8 mouse cellular contexts compared by ENCODE assay signal in genomic region chr5:113209898-113210297, GRCm38 (mm10). TPM values are rescaled to one million over a fixed set of nuclear protein-coding genes. Genes with fewer than 3 reads are reported as not detected.
A peak's percentile ranks its signal among the peaks of the same experiment; 100 is the strongest.
DNase-seq lines count a peak whose midpoint lies in the region; ATAC-seq and TF ChIP-seq lines count a peak whose summit lies in the region.

No protein-coding gene starts in this region.

- no peak overlapping the region for H3K4me2 ChIP-seq in embryonic facial prominence, embryonic 15.5 days (replicated peaks)
- no peak overlapping the region for H3K4me2 ChIP-seq in intestine, postnatal 0 days (replicated peaks; ENCODE audit: low read depth)
- H3K4me2 ChIP-seq in midbrain, embryonic 12.5 days (replicated peaks): no peak overlapping the region

- peak overlapping the region; percentile 76 for H3K27ac ChIP-seq in heart, embryonic 10.5 days
- peak overlapping the region; percentile 88 for H3K27ac ChIP-seq in embryonic facial prominence, embryonic 15.5 days (replicated peaks)
- H3K27ac ChIP-seq in intestine, postnatal 0 days (ENCODE audit: low read depth, low read length): peak overlapping the region; percentile 64
- H3K27ac ChIP-seq in midbrain, embryonic 12.5 days (replicated peaks): peak overlapping the region; percentile 65

- ATAC-seq in embryonic facial prominence, embryonic 15.5 days (ENCODE audit: insufficient number of reproducible peaks, low FRiP score, low TSS enrichment, low read depth): no peak
- ATAC-seq in intestine, postnatal 0 days: no peak
- ATAC-seq in midbrain, embryonic 12.5 days (ENCODE audit: low FRiP score, low read depth): no peak
- ATAC-seq in CD4-positive, CD25-positive, alpha-beta regulatory T cell, adult 4 months: no peak

- no peak overlapping the region for H3K9ac ChIP-seq in embryonic facial prominence, embryonic 15.5 days
- no peak overlapping the region for H3K9ac ChIP-seq in intestine, postnatal 0 days (ENCODE audit: low read depth, low read length)
- H3K9ac ChIP-seq in midbrain, embryonic 12.5 days (replicated peaks): no peak overlapping the region

- WGBS in heart, embryonic 10.5 days: 83% methylated on average over 13 of the region's 13 CpGs
- WGBS in embryonic facial prominence, embryonic 15.5 days: 85% methylated on average over 13 of the region's 13 CpGs
- WGBS in intestine, postnatal 0 days: 82% methylated on average over 13 of the region's 13 CpGs
- 89% methylated on average over 13 of the region's 13 CpGs for WGBS in midbrain, embryonic 12.5 days

- H3K4me3 ChIP-seq in heart, embryonic 10.5 days: no peak overlapping the region
- H3K4me3 ChIP-seq in embryonic facial prominence, embryonic 15.5 days (replicated peaks): no peak overlapping the region
- no peak overlapping the region for H3K4me3 ChIP-seq in intestine, postnatal 0 days (ENCODE audit: low read depth, low read length)
- no peak overlapping the region for H3K4me3 ChIP-seq in midbrain, embryonic 12.5 days

- H3K9me3 ChIP-seq in heart, embryonic 10.5 days: no peaks in the 10 kb centered on the region
- H3K9me3 ChIP-seq in embryonic facial prominence, embryonic 15.5 days (replicated peaks): no peaks in the 10 kb centered on the region
- H3K9me3 ChIP-seq in intestine, postnatal 0 days (ENCODE audit: control insufficient read depth): no peaks in the 10 kb centered on the region
- no peaks in the 10 kb centered on the region for H3K9me3 ChIP-seq in midbrain, embryonic 12.5 days

- H3K27me3 ChIP-seq in heart, embryonic 10.5 days (ENCODE audit: insufficient read depth, poor library complexity, severe bottlenecking): no peaks in the 10 kb centered on the region
- H3K27me3 ChIP-seq in embryonic facial prominence, embryonic 15.5 days: no peaks in the 10 kb centered on the region
- no peaks in the 10 kb centered on the region for H3K27me3 ChIP-seq in intestine, postnatal 0 days (replicated peaks; ENCODE audit: control insufficient read depth, insufficient read depth, low read length)
- no peaks in the 10 kb centered on the region for H3K27me3 ChIP-seq in midbrain, embryonic 12.5 days

- no peaks in the 10 kb centered on the region for H3K36me3 ChIP-seq in heart, embryonic 10.5 days
- no peaks in the 10 kb centered on the region for H3K36me3 ChIP-seq in embryonic facial prominence, embryonic 15.5 days
- H3K36me3 ChIP-seq in intestine, postnatal 0 days (ENCODE audit: control insufficient read depth, insufficient read depth): peaks cover 5% of the 10 kb centered on the region; the same call in 1 of the 2 replicates
- H3K36me3 ChIP-seq in midbrain, embryonic 12.5 days: no peaks in the 10 kb centered on the region

- peaks cover 68% of the 10 kb centered on the region for H3K4me1 ChIP-seq in heart, embryonic 10.5 days
- peaks cover 54% of the 10 kb centered on the region for H3K4me1 ChIP-seq in embryonic facial prominence, embryonic 15.5 days
- no peaks in the 10 kb centered on the region; the same call in 1 of the 2 replicates for H3K4me1 ChIP-seq in intestine, postnatal 0 days (replicated peaks; ENCODE audit: control insufficient read depth, insufficient read depth, low read length)
- H3K4me1 ChIP-seq in midbrain, embryonic 12.5 days: peaks cover 16% of the 10 kb centered on the region

- TF ChIP-seq CTCF in intestine, postnatal 0 days (IDR thresholded peaks at IDR 0.05; ENCODE audit: low read depth): no peak

- intact Hi-C loops in heart, postnatal 36 days (cut with DNase I): loop anchor here (1.0 to 2.0 kb wide), 2 partner anchors 10 to 29 kb away; no protein-coding TSS in a partner anchor

- DNase-seq in heart, embryonic 10.5 days (ENCODE audit: low spot score): no peak
- no peak for DNase-seq in heart, postnatal 36 days
- no peak for DNase-seq in spleen, postnatal 14 days (ENCODE audit: low spot score in 2 of 2)
- DNase-seq in testis, postnatal 14 days (ENCODE audit: low spot score): no peak

RNA-seq across cellular contexts. Expression of gene 2900026A02Rik, which starts 11.1 kb away (rescaled TPM):
- 10.2 and 14.7 TPM in 2 replicates for polyA plus RNA-seq in heart, embryonic 10.5 days (2016; fragmentation: Nextera tagmentation; extraction: Ambion mirVana)
- total RNA-seq in heart, postnatal 36 days (2021): 10 to 100 TPM; 21.0 to 23.6 TPM
- 14.2 and 16.4 TPM in 2 replicates for polyA plus RNA-seq in embryonic facial prominence, embryonic 15.5 days (2015; fragmentation: Nextera tagmentation; extraction: Ambion mirVana)
- 8.0 and 10.4 TPM in 2 replicates for polyA plus RNA-seq in intestine, postnatal 0 days (2015; fragmentation: Nextera tagmentation; extraction: Ambion mirVana)
- polyA plus RNA-seq in midbrain, embryonic 12.5 days (2016; fragmentation: Nextera tagmentation; extraction: Ambion mirVana): 2.9 and 3.1 TPM in 2 replicates
- under 1 TPM; 0.89 to 0.98 TPM for polyA plus RNA-seq in CD4-positive, CD25-positive, alpha-beta regulatory T cell, adult 4 months (2017; shearing (Covaris generic))

RNA-seq across cellular contexts. Expression of gene Tmem211, which starts 16.8 kb away (rescaled TPM):
- not detected in 2 replicates for polyA plus RNA-seq in heart, embryonic 10.5 days (2016; fragmentation: Nextera tagmentation; extraction: Ambion mirVana)
- total RNA-seq in heart, postnatal 36 days (2021): not detected
- 0.79 and 1.3 TPM in 2 replicates for polyA plus RNA-seq in embryonic facial prominence, embryonic 15.5 days (2015; fragmentation: Nextera tagmentation; extraction: Ambion mirVana)
- not detected in 2 replicates for polyA plus RNA-seq in intestine, postnatal 0 days (2015; fragmentation: Nextera tagmentation; extraction: Ambion mirVana)
- 0.12 and 0.13 TPM in 2 replicates for polyA plus RNA-seq in midbrain, embryonic 12.5 days (2016; fragmentation: Nextera tagmentation; extraction: Ambion mirVana)
- polyA plus RNA-seq in CD4-positive, CD25-positive, alpha-beta regulatory T cell, adult 4 months (2017; shearing (Covaris generic)): not detected
